Mouse (Mus musculus) E14TG2a.4 (cell line): ENCODE data around the gene Ikzf3.

Experiments used
- H3K27me3 ChIP-seq: 2 replicates; pipeline ENCODE4 v1.6.1; 2014; ENCODE audit warnings: low read length, control low read depth; ENCODE audit not compliant: insufficient read depth
- H3K36me3 ChIP-seq: 2 replicates; pipeline ENCODE4 v1.6.1; 2014; ENCODE audit warnings: low read length, control low read depth; ENCODE audit not compliant: insufficient read depth
- H3K4me1 ChIP-seq: replicated peaks from 2 replicates; pipeline ENCODE4 v1.6.1; 2014; ENCODE audit warnings: low read depth, low read length, control low read depth
- H3K4me3 ChIP-seq: replicated peaks from 2 replicates; pipeline ENCODE4 v1.5.1; 2014; ENCODE audit warnings: mild to moderate bottlenecking, low read length
- H3K9me3 ChIP-seq: 2 replicates; pipeline ENCODE4 v1.6.1; 2014; ENCODE audit warnings: low read length, control low read depth
- CTCF ChIP-seq: conservative IDR thresholded peaks from 2 replicates; pipeline ENCODE4 v1.5.1; 2014; ENCODE audit warnings: low read length
- NANOG ChIP-seq: IDR thresholded peaks from 2 replicates; pipeline ENCODE4 v1.6.1; 2014; ENCODE audit warnings: borderline replicate concordance, low read length, mixed read lengths
- POU5F1 ChIP-seq: IDR thresholded peaks from 2 replicates; pipeline ENCODE4 v1.6.1; 2014; ENCODE audit warnings: low read length, borderline replicate concordance

Gene Ikzf3

GRCm38 (mm10) chr11:98449419-98449818 is 96.4 kb downstream of the Ikzf3 start:
- no peaks in the 10 kb centered on the region for H3K9me3 ChIP-seq
- H3K4me1 ChIP-seq: peaks cover 71% of the 10 kb centered on the region
- peaks cover 43% of the 10 kb centered on the region for H3K36me3 ChIP-seq
- no peaks in the 10 kb centered on the region for H3K27me3 ChIP-seq
- peak overlapping the region; percentile 82 for H3K4me3 ChIP-seq
- no peak for TF ChIP-seq CTCF
- no peak for TF ChIP-seq NANOG
- no peak for TF ChIP-seq POU5F1

GRCm38 (mm10) chr11:98448191-98448790 is 97.5 kb downstream of the Ikzf3 start:
- Histone ChIP-seq H3K9me3 (no peaks in the 10 kb centered on the region), H3K36me3 (peaks cover 32% of the 10 kb centered on the region), H3K27me3 (no peaks in the 10 kb centered on the region), H3K4me1 (peaks cover 66% of the 10 kb centered on the region), H3K4me3 (peak overlapping the region; percentile 82)
- TF ChIP-seq POU5F1 (no peak), CTCF (no peak)

- Histone ChIP-seq H3K36me3 (peaks cover 24% of the 10 kb centered on the region), H3K4me3 (peak overlapping the region; percentile 82), H3K27me3 (no peaks in the 10 kb centered on the region), H3K4me1 (peaks cover 66% of the 10 kb centered on the region), H3K9me3 (no peaks in the 10 kb centered on the region)
- TF ChIP-seq POU5F1: no peak
- TF ChIP-seq CTCF: no peak
- no peak for TF ChIP-seq NANOG
Observed at GRCm38 (mm10) chr11:98447475-98447834, 98.4 kb downstream of the Ikzf3 start.

GRCm38 (mm10) chr11:98446562-98447474 is 99.0 kb downstream of the Ikzf3 start:
- peak overlapping the region; percentile 82 for H3K4me3 ChIP-seq
- TF ChIP-seq POU5F1 (no peak), CTCF (no peak), NANOG (no peak)
- peaks cover 17% of the 10 kb centered on the region for H3K36me3 ChIP-seq
- no peaks in the 10 kb centered on the region for H3K9me3 ChIP-seq
- peaks cover 61% of the 10 kb centered on the region for H3K4me1 ChIP-seq
- H3K27me3 ChIP-seq: no peaks in the 10 kb centered on the region

- H3K36me3 ChIP-seq: peaks cover 11% of the 10 kb centered on the region
- H3K9me3 ChIP-seq: no peaks in the 10 kb centered on the region
- peak within 1 kb of the TSS; percentile 82 for H3K4me3 ChIP-seq
- H3K27me3 ChIP-seq: no peaks in the 10 kb centered on the region
- TF ChIP-seq NANOG (no peak), CTCF (no peak)
- H3K4me1 ChIP-seq: peaks cover 56% of the 10 kb centered on the region
Observed at GRCm38 (mm10) chr11:98446213-98446561, 99.6 kb downstream of the Ikzf3 start, which contains the start of gene Grb7. Gene Grb7 (plus strand): TSS chr11:98446394.

GRCm38 (mm10) chr11:98445679-98446078 is 100.2 kb downstream of the Ikzf3 start:
- H3K36me3 ChIP-seq: peaks cover 6% of the 10 kb centered on the region
- H3K9me3 ChIP-seq: no peaks in the 10 kb centered on the region
- no peak for TF ChIP-seq POU5F1
- TF ChIP-seq CTCF: no peak
- no peak for TF ChIP-seq NANOG

GRCm38 (mm10) chr11:98445238-98445637 is 100.6 kb downstream of the Ikzf3 start:
- Histone ChIP-seq H3K36me3 (peaks cover 4% of the 10 kb centered on the region; the same call in 1 of the 2 replicates), H3K27me3 (no peaks in the 10 kb centered on the region), H3K4me3 (0 out of 2 replicates have a peak overlapping the region, but pooled peaks have one; percentile 82), H3K9me3 (no peaks in the 10 kb centered on the region), H3K4me1 (peaks cover 47% of the 10 kb centered on the region)
- TF ChIP-seq NANOG (no peak), POU5F1 (no peak), CTCF (no peak)

More at GRCm38 (mm10) chr11:98445679-98446078, 100.2 kb downstream of the Ikzf3 start:
- Histone ChIP-seq H3K27me3 (no peaks in the 10 kb centered on the region), H3K4me1 (peaks cover 51% of the 10 kb centered on the region), H3K4me3 (0 out of 2 replicates have a peak overlapping the region, but pooled peaks have one; percentile 82)

- H3K36me3 ChIP-seq: no peaks in the 10 kb centered on the region
- H3K4me3 ChIP-seq: no peak overlapping the region
- H3K4me1 ChIP-seq: peaks cover 33% of the 10 kb centered on the region
- H3K9me3 ChIP-seq: no peaks in the 10 kb centered on the region
- TF ChIP-seq POU5F1 (no peak), NANOG (no peak), CTCF (no peak; the same call in 1 of the 2 replicates)
- H3K27me3 ChIP-seq: no peaks in the 10 kb centered on the region
Observed at GRCm38 (mm10) chr11:98443688-98444087, 102.1 kb downstream of the Ikzf3 start.
